Mouse (Mus musculus) midbrain, embryonic 16.5 days (tissue): ENCODE measurements around the gene Dimt1. TPM values are rescaled to one million over a fixed set of nuclear protein-coding genes. Genes with fewer than 3 reads are reported as not detected.

Experiments
- ATAC-seq: fragments of 200-750 bp; cut with Nextera tagmentation; 2 replicates; pipeline ENCODE4 v1.8.0; 2017; ENCODE audit warnings: moderate TSS enrichment
- H3K27ac ChIP-seq: fragments of 300-500 bp; sonication (generic); 2 replicates; pipeline ENCODE4 v1.5.1; 2014; ENCODE audit warnings: mild to moderate bottlenecking, low read length, mixed read lengths
- H3K27me3 ChIP-seq: fragments of 300-500 bp; sonication (generic); 2 replicates; pipeline ENCODE4 v1.6.1; 2014; ENCODE audit warnings: low read depth, low read length, mixed read lengths; ENCODE audit not compliant: control insufficient read depth, insufficient read depth
- H3K36me3 ChIP-seq: fragments of 300-500 bp; sonication (generic); 2 replicates; pipeline ENCODE4 v1.6.1; 2014; ENCODE audit warnings: mild to moderate bottlenecking, low read length, moderate library complexity, mixed read lengths; ENCODE audit not compliant: control insufficient read depth, insufficient read depth
- H3K4me1 ChIP-seq: fragments of 300-500 bp; sonication (generic); 2 replicates; pipeline ENCODE4 v1.6.1; 2014; ENCODE audit warnings: mild to moderate bottlenecking, low read length, mixed read lengths; ENCODE audit not compliant: control insufficient read depth, insufficient read depth
- H3K4me2 ChIP-seq: fragments of 300-500 bp; sonication (generic); 2 replicates; pipeline ENCODE4 v1.6.1; 2014; ENCODE audit warnings: mild to moderate bottlenecking, low read length, mixed read lengths
- H3K4me3 ChIP-seq: fragments of 300-500 bp; sonication (generic); 2 replicates; pipeline ENCODE4 v1.5.1; 2014; ENCODE audit warnings: low read depth, mild to moderate bottlenecking, low read length, moderate library complexity, mixed read lengths
- H3K9ac ChIP-seq: fragments of 300-500 bp; sonication (generic); 2 replicates; pipeline ENCODE4 v1.6.1; 2014; ENCODE audit warnings: low read depth, low read length, mixed read lengths
- H3K9me3 ChIP-seq: fragments of 300-500 bp; sonication (generic); replicated peaks from 2 replicates; pipeline ENCODE4 v1.6.1; 2014; ENCODE audit warnings: mild to moderate bottlenecking, low read length, mixed read lengths; ENCODE audit not compliant: control insufficient read depth, poor library complexity, severe bottlenecking
- WGBS: fragments of 180-500 bp; shearing (Covaris S2); extraction: QIAGEN DNeasy Blood & Tissue Kit; methylation state at CpG from one replicate; pipeline ENCODE4 v1.1.7; 2014; 5-methylcytosine and 5-hydroxymethylcytosine counted together
- polyA plus RNA-seq: library from polyadenylated mRNA; unstranded; fragments of >200 nt; fragmentation: Nextera tagmentation; extraction: Ambion mirVana; gene quantifications from 2 replicates; pipeline ENCODE4 v1.2.1, GENCODE M21; 2015

Dimt1 gene
- polyA plus RNA-seq, 1 experiment from 2014 or later: 44.6 TPM

DNA sequence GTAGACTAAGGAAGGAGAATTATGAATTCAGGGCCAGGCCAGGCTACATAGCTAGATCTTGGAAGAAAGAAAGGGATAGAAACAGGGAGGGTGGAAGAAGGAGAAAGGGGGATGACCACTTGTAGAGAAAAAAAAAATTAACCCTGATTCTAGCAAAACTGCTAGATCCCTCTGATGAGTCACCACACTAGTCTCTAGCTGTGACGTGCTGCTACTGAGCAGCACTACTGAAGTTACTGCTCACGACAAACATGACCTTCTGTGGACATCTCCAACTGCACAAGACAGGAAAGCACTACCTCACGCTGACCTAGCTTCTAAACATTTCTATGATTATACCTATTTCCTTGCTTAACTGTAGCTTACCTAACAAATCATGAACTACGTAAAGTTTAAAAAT is 18.6 kb upstream of the Dimt1 start:
- Histone ChIP-seq H3K4me1 (no peaks in the 10 kb centered on the region), H3K4me2 (no peak overlapping the region), H3K4me3 (no peak overlapping the region), H3K27me3 (no peaks in the 10 kb centered on the region), H3K9me3 (no peaks in the 10 kb centered on the region), H3K9ac (no peak overlapping the region), H3K27ac (no peak overlapping the region), H3K36me3 (peaks cover 9% of the 10 kb centered on the region)
- no peak for ATAC-seq
- WGBS: 96% methylated on average over 4 of the region's 4 CpGs

DNA sequence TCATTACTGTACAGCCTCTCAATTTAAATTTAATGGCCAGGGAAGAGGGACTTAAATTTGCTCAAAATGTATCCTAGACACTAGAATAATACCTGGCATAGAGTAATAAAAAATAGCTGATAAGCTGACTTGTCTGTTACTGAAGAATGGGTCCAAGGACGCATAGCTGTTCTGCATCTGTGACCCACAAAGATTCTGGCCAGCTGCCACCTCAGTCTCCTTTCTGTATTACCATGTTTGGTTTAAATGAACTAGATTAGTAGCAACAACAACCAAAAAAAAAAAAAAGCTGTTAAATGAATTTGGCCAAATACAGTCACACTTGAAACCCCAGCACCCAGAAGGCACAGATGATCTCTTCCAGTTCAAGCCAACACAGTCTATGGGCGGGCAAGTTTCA is 17.7 kb upstream of the Dimt1 start:
- Histone ChIP-seq H3K27me3 (no peaks in the 10 kb centered on the region), H3K27ac (no peak overlapping the region), H3K9me3 (no peaks in the 10 kb centered on the region), H3K4me1 (peaks cover 2% of the 10 kb centered on the region; the same call in 1 of the 2 replicates), H3K4me3 (no peak overlapping the region), H3K9ac (no peak overlapping the region), H3K4me2 (no peak overlapping the region), H3K36me3 (peaks cover 4% of the 10 kb centered on the region; the same call in 1 of the 2 replicates)
- no peak for ATAC-seq
- 91% methylated on average over 2 of the region's 2 CpGs for WGBS

DNA sequence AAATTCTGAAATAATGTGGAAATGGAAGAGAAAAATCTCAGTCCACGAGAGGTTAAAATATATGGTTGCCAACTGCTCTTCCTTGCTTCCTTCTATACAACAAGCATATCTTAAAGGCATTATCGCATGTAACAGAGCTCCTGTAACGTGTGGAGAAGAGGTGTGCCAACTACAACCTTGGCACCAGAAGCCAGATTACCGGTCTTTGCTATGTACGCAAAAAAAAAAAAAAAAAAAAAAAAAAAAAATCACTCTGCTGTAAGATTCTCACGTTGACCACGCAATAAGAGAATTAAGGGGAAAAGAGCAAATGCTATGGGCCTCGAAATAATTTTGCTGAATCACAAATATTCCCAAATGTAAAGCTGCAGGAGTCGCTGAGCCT is 11.1 kb upstream of the Dimt1 start:
- H3K27me3 ChIP-seq: no peaks in the 10 kb centered on the region
- 9% methylated on average over 9 of the region's 9 CpGs for WGBS
- H3K4me1 ChIP-seq: peaks cover 14% of the 10 kb centered on the region
- peak overlapping the region; percentile 98 for H3K4me3 ChIP-seq
- H3K36me3 ChIP-seq: no peaks in the 10 kb centered on the region
- H3K27ac ChIP-seq: peak overlapping the region; percentile 84
- peak overlapping the region; percentile 74 for H3K4me2 ChIP-seq
- H3K9me3 ChIP-seq: no peaks in the 10 kb centered on the region
- H3K9ac ChIP-seq: peak overlapping the region; percentile 87
- no peak for ATAC-seq

DNA sequence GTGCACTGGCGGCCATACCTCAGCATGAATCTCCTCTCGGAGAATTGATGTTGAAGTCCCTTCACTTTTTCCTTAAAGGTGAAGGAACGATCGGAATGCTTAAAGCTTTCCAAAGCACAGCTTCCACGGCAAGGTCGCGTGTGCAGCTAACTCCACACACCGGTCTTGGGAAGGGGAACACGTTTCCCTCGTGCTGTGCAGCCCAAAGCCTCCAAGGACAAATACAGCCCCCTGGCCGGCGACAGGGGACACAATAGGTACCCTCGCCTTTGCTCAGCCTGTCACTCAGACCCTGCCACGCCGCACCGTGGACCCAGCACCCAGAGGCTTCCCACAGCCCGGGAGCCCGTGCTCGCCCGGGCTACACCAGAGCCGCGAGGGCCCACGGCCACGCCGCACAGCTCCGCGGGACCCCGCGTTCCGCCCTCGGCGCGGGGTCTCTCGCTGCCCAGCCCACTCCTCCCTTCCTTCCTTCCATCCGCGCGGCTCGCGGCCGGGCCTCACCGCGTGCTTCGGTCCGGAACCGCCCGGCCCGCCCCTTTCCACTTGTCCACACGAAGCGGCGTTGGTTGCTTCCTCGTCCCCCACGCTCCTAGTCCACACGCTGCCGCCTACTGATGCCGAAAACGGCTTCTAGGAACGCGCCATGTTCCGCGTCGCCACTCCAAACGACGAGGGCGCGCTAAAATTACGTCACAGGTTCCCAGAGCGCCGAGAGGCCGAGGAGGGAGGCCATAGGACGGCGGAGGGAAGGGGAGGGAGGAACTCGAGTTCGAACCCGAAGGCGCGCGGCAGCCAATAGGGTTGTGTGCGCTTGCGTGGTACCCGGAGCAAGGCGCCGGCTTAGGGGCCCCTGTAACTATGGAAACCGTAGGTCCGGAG is 10.4 kb upstream of the Dimt1 start, which contains the start of gene Ipo11:
TSS of gene Ipo11 (minus strand) at position 703 of the 882 bp plus-strand sequence.
- peak; percentile 98 for ATAC-seq
- WGBS: under 1% methylated on average over 84 of the region's 84 CpGs
- H3K4me2 ChIP-seq: peak within 1 kb of the TSS; percentile 74

DNA sequence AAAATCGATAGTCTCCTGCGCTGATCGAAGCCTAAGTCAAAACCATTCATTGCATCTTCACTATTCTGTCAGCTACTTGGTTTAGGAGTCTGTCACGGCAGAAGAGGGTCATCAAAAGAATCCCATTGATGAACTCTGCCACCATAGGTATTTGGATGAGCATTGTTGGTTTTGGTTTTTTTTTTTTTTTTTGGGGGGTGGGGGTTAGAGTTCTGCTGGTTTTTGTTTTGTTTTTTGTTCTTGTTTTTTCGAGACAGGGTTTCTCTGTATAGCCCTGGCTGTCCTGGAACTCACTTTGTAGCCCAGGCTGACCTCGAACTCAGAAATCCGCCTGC is 9.8 kb upstream of the Dimt1 start:
- Histone ChIP-seq H3K9ac (peak overlapping the region; percentile 53; the same call in 1 of the 2 replicates), H3K9me3 (no peaks in the 10 kb centered on the region), H3K36me3 (no peaks in the 10 kb centered on the region), H3K4me3 (peak overlapping the region; percentile 98), H3K4me2 (peak overlapping the region; percentile 47), H3K27ac (peak overlapping the region; percentile 64), H3K4me1 (peaks cover 14% of the 10 kb centered on the region), H3K27me3 (no peaks in the 10 kb centered on the region)
- WGBS: 26% methylated on average over 7 of the region's 7 CpGs
- ATAC-seq: peak; percentile 16

More for the DNA sequence above, 10.4 kb upstream of the Dimt1 start, which contains the start of gene Ipo11:
- H3K9me3 ChIP-seq: no peaks in the 10 kb centered on the region
- peak within 1 kb of the TSS; percentile 98 for H3K4me3 ChIP-seq
- H3K27ac ChIP-seq: peak within 1 kb of the TSS; percentile 84
- H3K4me1 ChIP-seq: peaks cover 14% of the 10 kb centered on the region
- no peaks in the 10 kb centered on the region for H3K27me3 ChIP-seq
- peak within 1 kb of the TSS; percentile 87 for H3K9ac ChIP-seq
- no peaks in the 10 kb centered on the region for H3K36me3 ChIP-seq

DNA sequence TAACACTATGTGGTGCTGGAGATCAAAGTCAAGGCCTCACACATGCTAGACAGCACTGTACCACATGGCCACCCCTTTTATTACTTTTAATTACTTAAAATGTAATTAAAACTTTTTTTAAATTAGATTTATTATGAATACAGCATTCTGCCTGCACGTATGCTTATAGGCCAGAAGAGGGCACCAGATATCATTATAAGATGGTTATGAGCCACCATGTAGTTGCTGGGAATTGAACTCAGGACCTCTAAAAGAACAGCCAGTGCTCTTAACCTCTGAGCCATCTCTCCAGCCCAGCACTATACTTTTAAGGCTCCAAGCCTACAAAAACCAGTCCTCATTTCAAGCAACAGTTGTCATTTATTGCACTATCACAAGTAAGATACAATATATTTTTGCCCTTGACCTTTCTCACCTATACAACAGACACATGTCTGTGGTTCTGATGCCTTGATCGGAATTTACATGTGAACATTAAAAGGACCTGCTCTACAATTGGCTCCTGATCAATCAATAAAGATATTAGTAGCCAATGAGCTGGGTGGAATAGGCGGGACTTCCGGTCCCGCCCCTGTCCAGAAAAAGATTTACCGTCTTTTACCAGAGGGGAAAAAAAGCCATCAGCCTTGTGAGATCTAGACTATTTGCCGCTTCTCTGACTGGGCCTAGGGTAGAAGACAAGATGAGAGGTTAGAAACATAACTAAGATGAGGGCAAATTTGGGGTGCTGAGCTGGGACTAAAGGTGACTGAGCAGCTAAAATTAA is 5.5 kb upstream of the Dimt1 start:
- no peak overlapping the region for H3K27ac ChIP-seq
- H3K36me3 ChIP-seq: no peaks in the 10 kb centered on the region
- H3K4me2 ChIP-seq: no peak overlapping the region
- H3K4me1 ChIP-seq: no peaks in the 10 kb centered on the region
- no peak overlapping the region for H3K4me3 ChIP-seq
- no peak for ATAC-seq
- no peaks in the 10 kb centered on the region for H3K9me3 ChIP-seq
- H3K27me3 ChIP-seq: no peaks in the 10 kb centered on the region
- H3K9ac ChIP-seq: no peak overlapping the region
- WGBS: 28% methylated on average over 7 of the region's 7 CpGs

DNA sequence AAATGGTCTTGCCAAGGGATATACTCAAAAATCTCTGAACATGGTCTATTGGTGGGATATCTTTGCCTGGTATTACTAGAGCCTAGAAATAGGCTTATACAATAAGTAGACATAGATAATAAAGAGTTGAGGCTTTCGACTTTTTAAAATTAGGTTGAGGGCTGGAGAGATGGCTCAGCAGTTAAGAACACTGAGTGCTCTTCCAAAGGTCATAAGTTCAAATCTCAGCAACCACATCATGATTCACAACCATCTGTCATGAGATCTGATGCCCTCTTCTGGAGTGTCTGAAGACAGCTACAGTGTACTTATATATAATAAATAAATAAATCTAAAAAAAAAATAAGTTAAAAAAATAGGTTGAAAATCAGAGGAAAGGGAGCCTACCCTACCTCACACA is 4.2 kb upstream of the Dimt1 start:
- Histone ChIP-seq H3K27ac (no peak overlapping the region), H3K4me3 (no peak overlapping the region), H3K9ac (no peak overlapping the region), H3K4me2 (no peak overlapping the region), H3K9me3 (no peaks in the 10 kb centered on the region), H3K36me3 (no peaks in the 10 kb centered on the region), H3K4me1 (peaks cover 3% of the 10 kb centered on the region), H3K27me3 (no peaks in the 10 kb centered on the region)
- ATAC-seq: no peak
- 93% methylated on average over 1 of the region's 1 CpGs for WGBS

DNA sequence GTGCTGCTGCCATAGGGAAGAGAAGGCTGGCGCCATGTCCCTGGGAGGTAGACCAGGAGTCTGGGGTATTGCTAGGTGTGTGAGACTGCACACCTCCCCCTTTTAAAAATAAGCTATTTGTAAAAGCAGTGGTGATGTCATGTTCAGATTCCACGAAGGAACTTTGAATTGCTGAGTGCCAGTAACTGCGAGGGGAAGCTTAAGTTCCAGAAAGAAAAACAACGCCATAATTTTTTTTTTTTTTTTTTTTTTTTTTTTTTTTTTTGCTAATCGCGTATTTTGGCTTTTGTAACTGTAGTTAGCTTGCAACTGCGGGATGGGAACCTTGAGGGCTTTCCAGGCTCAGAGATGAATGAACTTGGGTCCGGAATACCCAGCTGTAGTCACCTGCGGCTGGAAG is 1.4 kb upstream of the Dimt1 start:
- H3K9ac ChIP-seq: no peak overlapping the region
- H3K4me2 ChIP-seq: no peak overlapping the region
- no peak overlapping the region for H3K27ac ChIP-seq
- H3K4me1 ChIP-seq: peaks cover 18% of the 10 kb centered on the region
- H3K27me3 ChIP-seq: no peaks in the 10 kb centered on the region
- no peak for ATAC-seq
- 86% methylated on average over 9 of the region's 9 CpGs for WGBS
- no peaks in the 10 kb centered on the region for H3K9me3 ChIP-seq
- peaks cover 1% of the 10 kb centered on the region; the same call in 1 of the 2 replicates for H3K36me3 ChIP-seq
- H3K4me3 ChIP-seq: no peak overlapping the region

DNA sequence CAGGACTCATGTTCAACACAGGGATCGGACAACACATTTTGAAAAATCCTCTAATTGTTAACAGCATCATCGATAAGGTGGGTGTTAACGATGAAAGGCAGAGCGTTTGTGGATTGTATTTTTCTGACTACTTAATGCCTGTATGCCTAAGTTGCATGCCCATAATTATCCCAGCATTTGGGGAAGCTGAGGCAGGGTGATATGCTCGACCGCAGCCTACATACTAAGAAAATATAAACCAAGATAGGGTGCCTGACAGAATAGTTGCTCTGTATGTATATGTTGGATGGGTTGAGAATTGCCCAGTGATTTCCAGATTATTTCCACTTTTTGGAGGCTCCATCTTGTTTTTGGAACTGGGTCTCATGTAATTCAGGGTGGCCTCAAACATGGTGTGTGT is 656 bp downstream of the Dimt1 start:
- H3K9ac ChIP-seq: peak overlapping the region; percentile 90
- no peaks in the 10 kb centered on the region for H3K9me3 ChIP-seq
- H3K27ac ChIP-seq: no peak overlapping the region; the same call in 1 of the 2 replicates
- WGBS: 3% methylated on average over 6 of the region's 6 CpGs
- no peak for ATAC-seq
- H3K36me3 ChIP-seq: peaks cover 2% of the 10 kb centered on the region; the same call in 1 of the 2 replicates
- H3K4me2 ChIP-seq: peak overlapping the region; percentile 69
- peaks cover 18% of the 10 kb centered on the region for H3K4me1 ChIP-seq
- peak overlapping the region; percentile 94 for H3K4me3 ChIP-seq
- H3K27me3 ChIP-seq: no peaks in the 10 kb centered on the region
